Mouse (Mus musculus): ENCODE results near the gene Arhgap22. TPM values are rescaled to one million over a fixed set of nuclear protein-coding genes. Genes with fewer than 3 reads are reported as not detected.

The Arhgap22 gene
- polyA plus RNA-seq, 1 experiment, result 9.0 TPM

- no peak overlapping the region for H3K4me3 ChIP-seq (ENCODE audit: insufficient read depth, low read depth, low read length)
- no peak for TF ChIP-seq POLR2A (IDR thresholded peaks at IDR 0.05; ENCODE audit: low read depth, low read length)
- no peak for TF ChIP-seq CTCF (conservative IDR thresholded peaks at IDR 0.05; ENCODE audit: insufficient read depth, insufficient read length, low read depth, low read length)
- no peaks in the 10 kb centered on the region for H3K27me3 ChIP-seq (replicated peaks; ENCODE audit: control insufficient read depth, insufficient read depth, low read length)
- H3K36me3 ChIP-seq (ENCODE audit: control insufficient read depth, insufficient read depth, low read length), result no peaks in the 10 kb centered on the region
- H3K27ac ChIP-seq (ENCODE audit: insufficient read depth, low read depth, low read length), result no peak overlapping the region
- 60% methylated on average over 5 of the region's 5 CpGs for WGBS
- DNase-seq, result peak; percentile 17
- H3K4me1 ChIP-seq (ENCODE audit: control insufficient read depth, insufficient read depth, low read length), result no peaks in the 10 kb centered on the region
These were observed 18.2 kb downstream of the Arhgap22 start for GRCm38 (mm10) chr14:33232048-33232447.

GRCm38 (mm10) chr14:33235661-33236060, 21.8 kb downstream of the Arhgap22 start:
- 76% methylated on average over 6 of the region's 6 CpGs for WGBS
- no peak for TF ChIP-seq CTCF (conservative IDR thresholded peaks at IDR 0.05; ENCODE audit: insufficient read depth, insufficient read length, low read depth, low read length)
- no peak for TF ChIP-seq POLR2A (IDR thresholded peaks at IDR 0.05; ENCODE audit: low read depth, low read length)
- H3K4me3 ChIP-seq (ENCODE audit: insufficient read depth, low read depth, low read length), result no peak overlapping the region
- no peaks in the 10 kb centered on the region for H3K36me3 ChIP-seq (ENCODE audit: control insufficient read depth, insufficient read depth, low read length)
- DNase-seq, result peak; percentile 38
- no peaks in the 10 kb centered on the region for H3K4me1 ChIP-seq (ENCODE audit: control insufficient read depth, insufficient read depth, low read length)
- H3K27me3 ChIP-seq (replicated peaks; ENCODE audit: control insufficient read depth, insufficient read depth, low read length), result no peaks in the 10 kb centered on the region
- H3K27ac ChIP-seq (ENCODE audit: insufficient read depth, low read depth, low read length), result no peak overlapping the region

- peak; percentile 14 for DNase-seq
- 75% methylated on average over 2 of the region's 2 CpGs for WGBS
- Histone ChIP-seq H3K27ac (ENCODE audit: insufficient read depth, low read depth, low read length) (no peak overlapping the region), H3K4me1 (ENCODE audit: control insufficient read depth, insufficient read depth, low read length) (no peaks in the 10 kb centered on the region), H3K4me3 (ENCODE audit: insufficient read depth, low read depth, low read length) (no peak overlapping the region), H3K36me3 (ENCODE audit: control insufficient read depth, insufficient read depth, low read length) (no peaks in the 10 kb centered on the region), H3K27me3 (replicated peaks; ENCODE audit: control insufficient read depth, insufficient read depth, low read length) (no peaks in the 10 kb centered on the region)
- TF ChIP-seq CTCF (conservative IDR thresholded peaks at IDR 0.05; ENCODE audit: insufficient read depth, insufficient read length, low read depth, low read length) (no peak), POLR2A (IDR thresholded peaks at IDR 0.05; ENCODE audit: low read depth, low read length) (no peak)
These were observed 26.6 kb downstream of the Arhgap22 start for GRCm38 (mm10) chr14:33240400-33240799.

- no peak for DNase-seq
- 45% methylated on average over 2 of the region's 2 CpGs for WGBS
- H3K4me3 ChIP-seq (ENCODE audit: insufficient read depth, low read depth, low read length), result no peak overlapping the region
- H3K27me3 ChIP-seq (replicated peaks; ENCODE audit: control insufficient read depth, insufficient read depth, low read length), result no peaks in the 10 kb centered on the region
- H3K27ac ChIP-seq (ENCODE audit: insufficient read depth, low read depth, low read length), result no peak overlapping the region
- H3K36me3 ChIP-seq (ENCODE audit: control insufficient read depth, insufficient read depth, low read length), result no peaks in the 10 kb centered on the region
- no peak for TF ChIP-seq CTCF (conservative IDR thresholded peaks at IDR 0.05; ENCODE audit: insufficient read depth, insufficient read length, low read depth, low read length)
- H3K4me1 ChIP-seq (ENCODE audit: control insufficient read depth, insufficient read depth, low read length), result no peaks in the 10 kb centered on the region
These were observed 29.4 kb downstream of the Arhgap22 start for GRCm38 (mm10) chr14:33243261-33243660.

GRCm38 (mm10) chr14:33244519-33244918, 30.7 kb downstream of the Arhgap22 start:
- no peak for TF ChIP-seq POLR2A (IDR thresholded peaks at IDR 0.05; ENCODE audit: low read depth, low read length)
- TF ChIP-seq CTCF (conservative IDR thresholded peaks at IDR 0.05; ENCODE audit: insufficient read depth, insufficient read length, low read depth, low read length), result no peak
- Histone ChIP-seq H3K27me3 (replicated peaks; ENCODE audit: control insufficient read depth, insufficient read depth, low read length) (no peaks in the 10 kb centered on the region), H3K27ac (ENCODE audit: insufficient read depth, low read depth, low read length) (no peak overlapping the region), H3K4me1 (ENCODE audit: control insufficient read depth, insufficient read depth, low read length) (no peaks in the 10 kb centered on the region), H3K36me3 (ENCODE audit: control insufficient read depth, insufficient read depth, low read length) (no peaks in the 10 kb centered on the region), H3K4me3 (ENCODE audit: insufficient read depth, low read depth, low read length) (no peak overlapping the region)
- 50% methylated on average over 3 of the region's 3 CpGs for WGBS
- DNase-seq, result no peak

GRCm38 (mm10) chr14:33244946-33245345, 31.1 kb downstream of the Arhgap22 start:
- Histone ChIP-seq H3K4me1 (ENCODE audit: control insufficient read depth, insufficient read depth, low read length) (no peaks in the 10 kb centered on the region), H3K36me3 (ENCODE audit: control insufficient read depth, insufficient read depth, low read length) (no peaks in the 10 kb centered on the region), H3K27ac (ENCODE audit: insufficient read depth, low read depth, low read length) (no peak overlapping the region), H3K4me3 (ENCODE audit: insufficient read depth, low read depth, low read length) (no peak overlapping the region), H3K27me3 (replicated peaks; ENCODE audit: control insufficient read depth, insufficient read depth, low read length) (no peaks in the 10 kb centered on the region)
- WGBS, result 71% methylated on average over 2 of the region's 2 CpGs
- no peak for DNase-seq
- TF ChIP-seq CTCF (conservative IDR thresholded peaks at IDR 0.05; ENCODE audit: insufficient read depth, insufficient read length, low read depth, low read length), result no peak
- TF ChIP-seq POLR2A (IDR thresholded peaks at IDR 0.05; ENCODE audit: low read depth, low read length), result no peak

- Histone ChIP-seq H3K4me1 (ENCODE audit: control insufficient read depth, insufficient read depth, low read length) (0 out of 2 replicates have a peak, but pooled peaks cover 3% of the 10 kb centered on the region), H3K27ac (ENCODE audit: insufficient read depth, low read depth, low read length) (no peak overlapping the region), H3K36me3 (ENCODE audit: control insufficient read depth, insufficient read depth, low read length) (no peaks in the 10 kb centered on the region), H3K27me3 (replicated peaks; ENCODE audit: control insufficient read depth, insufficient read depth, low read length) (no peaks in the 10 kb centered on the region), H3K4me3 (ENCODE audit: insufficient read depth, low read depth, low read length) (no peak overlapping the region)
- no peak for TF ChIP-seq POLR2A (IDR thresholded peaks at IDR 0.05; ENCODE audit: low read depth, low read length)
- no peak for TF ChIP-seq CTCF (conservative IDR thresholded peaks at IDR 0.05; ENCODE audit: insufficient read depth, insufficient read length, low read depth, low read length)
- 55% methylated on average over 8 of the region's 8 CpGs for WGBS
- DNase-seq, result peak; percentile 25
These were observed 32.6 kb downstream of the Arhgap22 start for GRCm38 (mm10) chr14:33246476-33246875.
